Mouse (Mus musculus) stomach, postnatal 0 days (tissue): Measurements from ENCODE around the gene 9930022D16Rik.

Experiments
- CTCF ChIP-seq: IDR thresholded peaks from 2 replicates; pipeline ENCODE4 v1.5.1; 2016; ENCODE audit warnings: antibody characterized with exemption, low read depth, mild to moderate bottlenecking, moderate library complexity
- EP300 ChIP-seq: optimal IDR thresholded peaks from 2 replicates; pipeline ENCODE3; 2016; ENCODE audit warnings: antibody characterized with exemption

DNA sequence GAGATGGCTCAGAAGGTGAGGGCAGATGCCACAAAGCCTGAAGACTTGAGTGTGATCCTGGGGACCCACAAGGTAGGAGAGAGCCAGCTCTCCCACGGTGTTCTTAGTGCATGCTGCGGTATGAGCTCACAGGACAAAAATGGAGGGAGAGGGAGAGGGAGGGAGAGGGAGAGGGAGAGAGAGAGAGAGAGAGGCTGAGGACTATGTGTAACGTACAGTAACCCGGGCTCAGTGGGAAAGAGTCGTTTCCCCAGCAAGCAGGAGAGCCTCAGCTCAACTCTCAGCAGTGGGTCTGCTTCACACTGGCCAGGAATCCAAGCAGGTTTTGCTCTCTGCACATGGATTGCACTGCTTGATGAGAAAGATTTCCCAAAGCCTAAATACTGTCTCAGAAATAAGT, 25.5 kb downstream of the 9930022D16Rik start:
- TF ChIP-seq CTCF (no peak), EP300 (no peak)
